Mouse (Mus musculus) MEL (cell line): ENCODE measurements around the gene Myzap. TPM values are rescaled to one million over a fixed set of nuclear protein-coding genes. Genes with fewer than 3 reads are reported as not detected.

Source experiments
- DNase-seq: peaks from one replicate; pipeline ENCODE4 v3.0.0; 2011; ENCODE audit warnings: low read depth, low spot score
- H3K27ac ChIP-seq: 2 replicates; pipeline ENCODE4 v1.5.1; 2012; ENCODE audit warnings: low read depth, mild to moderate bottlenecking, control low read depth, low read length, moderate library complexity; ENCODE audit not compliant: control insufficient read depth
- H3K27me3 ChIP-seq, 2 experiments: fragments of 150-350 bp in 1 of 2; sonication (generic) in 1 of 2; 2 replicates each; pipeline ENCODE4 v1.6.1; 2012; ENCODE audit warnings: low read length in 2 of 2, mild to moderate bottlenecking in 2 of 2, improper control_type of control experiment in 1 of 2, moderate library complexity in 1 of 2; ENCODE audit not compliant: insufficient read depth in 2 of 2, control insufficient read depth in 1 of 2
- H3K36me3 ChIP-seq, 2 experiments: 2 replicates each; pipeline ENCODE4 v1.6.1; 2012 to 2014; ENCODE audit warnings: low read length in 2 of 2, improper control_type of control experiment in 1 of 2, inconsistent platforms in 1 of 2, mild to moderate bottlenecking in 1 of 2; ENCODE audit not compliant: insufficient read depth in 2 of 2, control insufficient read depth in 1 of 2
- H3K4me1 ChIP-seq, 2 experiments: fragments of 150-350 bp in 1 of 2; sonication (generic) in 1 of 2; 2 replicates each; pipeline ENCODE4 v1.6.1; 2012; ENCODE audit warnings: low read length in 2 of 2, improper control_type of control experiment in 1 of 2, mild to moderate bottlenecking in 1 of 2; ENCODE audit not compliant: insufficient read depth in 2 of 2, control insufficient read depth in 1 of 2
- H3K4me3 ChIP-seq, 2 experiments: fragments of 150-350 bp in 1 of 2; sonication (generic) in 1 of 2; 2 replicates each; pipeline ENCODE4 v1.5.1; 2012; ENCODE audit warnings: low read depth in 2 of 2, low read length in 2 of 2, mild to moderate bottlenecking in 2 of 2, moderate library complexity in 2 of 2, control low read depth in 1 of 2, improper control_type of control experiment in 1 of 2; ENCODE audit not compliant: control insufficient read depth in 1 of 2, insufficient read depth in 1 of 2
- H3K79me2 ChIP-seq: 2 replicates; pipeline ENCODE4 v1.6.1; 2012; ENCODE audit warnings: mild to moderate bottlenecking, low read length, moderate library complexity; ENCODE audit not compliant: control insufficient read depth, poor library complexity, insufficient read depth
- H3K9ac ChIP-seq: 2 replicates; pipeline ENCODE4 v1.6.1; 2012; ENCODE audit warnings: low read depth, mild to moderate bottlenecking, control low read depth, low read length, moderate library complexity; ENCODE audit not compliant: control insufficient read depth, poor library complexity, severe bottlenecking
- H3K9me3 ChIP-seq: fragments of 150-350 bp; sonication (generic); replicated peaks from 2 replicates; pipeline ENCODE4 v1.6.1; 2012; ENCODE audit warnings: mild to moderate bottlenecking, low read length, improper control_type of control experiment, moderate library complexity; ENCODE audit not compliant: insufficient read depth
- BHLHE40 ChIP-seq: IDR thresholded peaks from 2 replicates; pipeline ENCODE4 v1.6.1; 2012; ENCODE audit warnings: low read depth, mild to moderate bottlenecking, inconsistent platforms, low read length, improper control_type of control experiment, borderline replicate concordance
- CTCF ChIP-seq, 3 experiments: IDR thresholded peaks in 2 of 3; conservative IDR thresholded peaks in 1 of 3; 2 replicates each; pipeline ENCODE4 v1.5.1; 2011 to 2012; ENCODE audit warnings: low read length in 3 of 3, low read depth in 2 of 3, mild to moderate bottlenecking in 2 of 3, improper control_type of control experiment in 1 of 3, inconsistent platforms in 1 of 3, mixed read lengths in 1 of 3, moderate library complexity in 1 of 3; ENCODE audit not compliant: control insufficient read depth in 1 of 3, insufficient read depth in 1 of 3, poor library complexity in 1 of 3, severe bottlenecking in 1 of 3
- EP300 ChIP-seq, 2 experiments: IDR thresholded peaks; 2 replicates each; pipeline ENCODE4 v1.6.1; 2011; ENCODE audit warnings: improper control_type of control experiment in 2 of 2, low read length in 2 of 2, low read depth in 1 of 2, mild to moderate bottlenecking in 1 of 2
- ETS1 ChIP-seq: IDR thresholded peaks from 2 replicates; pipeline ENCODE4 v1.6.1; 2012; ENCODE audit warnings: low read depth, mild to moderate bottlenecking, inconsistent platforms, low read length, improper control_type of control experiment, moderate library complexity
- GATA1 ChIP-seq: IDR thresholded peaks from 2 replicates; pipeline ENCODE4 v1.6.1; 2011; ENCODE audit warnings: low read depth, low read length, improper control_type of control experiment
- JUND ChIP-seq: IDR thresholded peaks from 2 replicates; pipeline ENCODE4 v1.6.1; 2011; ENCODE audit warnings: low read depth, mild to moderate bottlenecking, improper control_type of control experiment, low read length
- MAFK ChIP-seq: IDR thresholded peaks from 2 replicates; pipeline ENCODE4 v1.6.1; 2011; ENCODE audit warnings: low read depth, mild to moderate bottlenecking, low read length, improper control_type of control experiment, borderline replicate concordance
- MAZ ChIP-seq: IDR thresholded peaks from 2 replicates; pipeline ENCODE4 v1.6.1; 2012; ENCODE audit warnings: low read depth, mild to moderate bottlenecking, inconsistent platforms, low read length, improper control_type of control experiment
- MEF2A ChIP-seq: IDR thresholded peaks from 2 replicates; pipeline ENCODE4 v1.6.1; 2014; ENCODE audit warnings: low read depth, mild to moderate bottlenecking, inconsistent platforms, low read length, improper control_type of control experiment; ENCODE audit not compliant: poor library complexity, insufficient replicate concordance, severe bottlenecking; ENCODE audit errors: extremely low read depth
- MXI1 ChIP-seq: IDR thresholded peaks from 2 replicates; pipeline ENCODE4 v1.6.1; 2011; ENCODE audit warnings: mild to moderate bottlenecking, low read depth, low read length, improper control_type of control experiment
- MYB ChIP-seq: IDR thresholded peaks from 2 replicates; pipeline ENCODE4 v1.6.1; 2011; ENCODE audit warnings: mild to moderate bottlenecking, low read depth, low read length, improper control_type of control experiment
- MYC ChIP-seq: IDR thresholded peaks from 2 replicates; pipeline ENCODE4 v1.6.1; 2011; ENCODE audit warnings: low read depth, mild to moderate bottlenecking, low read length, improper control_type of control experiment, moderate library complexity
- NELFE ChIP-seq: IDR thresholded peaks from 2 replicates; pipeline ENCODE4 v1.6.1; 2011; ENCODE audit warnings: low read depth, low read length, improper control_type of control experiment
- NRF1 ChIP-seq: IDR thresholded peaks from 2 replicates; pipeline ENCODE4 v1.6.1; 2014; ENCODE audit warnings: low read depth, mild to moderate bottlenecking, inconsistent platforms, low read length, improper control_type of control experiment, moderate library complexity; ENCODE audit not compliant: poor library complexity, insufficient read depth, severe bottlenecking
- POLR2A ChIP-seq, 2 experiments: IDR thresholded peaks; 2 replicates each; pipeline ENCODE4 v1.6.1; 2011 to 2012; ENCODE audit warnings: low read length in 2 of 2, mild to moderate bottlenecking in 2 of 2, control low read depth in 1 of 2, improper control_type of control experiment in 1 of 2, low read depth in 1 of 2, moderate library complexity in 1 of 2; ENCODE audit not compliant: control insufficient read depth in 1 of 2, insufficient read depth in 1 of 2, poor library complexity in 1 of 2
- POLR2AphosphoS2 ChIP-seq: IDR thresholded peaks from 2 replicates; pipeline ENCODE4 v1.6.1; 2011; ENCODE audit warnings: low read length, improper control_type of control experiment
- RCOR1 ChIP-seq: IDR thresholded peaks from 2 replicates; pipeline ENCODE4 v1.6.1; 2012; ENCODE audit warnings: low read depth, mild to moderate bottlenecking, inconsistent platforms, low read length, improper control_type of control experiment
- SIN3A ChIP-seq: IDR thresholded peaks from 2 replicates; pipeline ENCODE4 v1.6.1; 2012; ENCODE audit warnings: low read length, improper control_type of control experiment, inconsistent platforms
- TAL1 ChIP-seq: IDR thresholded peaks from 2 replicates; pipeline ENCODE4 v1.6.1; 2012; ENCODE audit warnings: mild to moderate bottlenecking, inconsistent platforms, low read length, moderate library complexity, mixed read lengths
- UBTF ChIP-seq: IDR thresholded peaks from 2 replicates; pipeline ENCODE4 v1.6.1; 2012; ENCODE audit warnings: low read depth, mild to moderate bottlenecking, inconsistent platforms, low read length, improper control_type of control experiment, moderate library complexity, borderline replicate concordance; ENCODE audit not compliant: insufficient read depth
- USF1 ChIP-seq: IDR thresholded peaks from 2 replicates; pipeline ENCODE4 v1.6.1; 2014; ENCODE audit warnings: low read depth, mild to moderate bottlenecking, inconsistent platforms, low read length, improper control_type of control experiment, moderate library complexity
- ZMIZ1 ChIP-seq: IDR thresholded peaks from 2 replicates; pipeline ENCODE4 v1.6.1; 2012; ENCODE audit warnings: low read depth, mild to moderate bottlenecking, inconsistent platforms, low read length, improper control_type of control experiment, moderate library complexity
- ZNF384 ChIP-seq: IDR thresholded peaks from 2 replicates; pipeline ENCODE4 v1.6.1; 2012; ENCODE audit warnings: low read depth, mild to moderate bottlenecking, inconsistent platforms, low read length, improper control_type of control experiment
- polyA plus RNA-seq, 2 experiments: library from polyadenylated mRNA; stranded (reverse) in 1 of 2; unstranded in 1 of 2; fragments of >175 nt in 1 of 2; fragments of >200 nt in 1 of 2; gene quantifications; 2 replicates each; pipeline versions ENCODE4 v1.2.1 to v1.2.4; 2012; ENCODE audit warnings: low replicate concordance in 2 of 2, low read depth in 1 of 2; ENCODE audit not compliant: insufficient read length in 2 of 2, insufficient read depth in 1 of 2, missing spikeins in 1 of 2
- total RNA-seq: library from RNA; depleted of rRNA; stranded (reverse); fragments of 300-350 nt; gene quantifications from 2 replicates; pipeline ENCODE4 v1.2.3, GENCODE M21; 2012

The Myzap gene
- total and polyA plus RNA-seq, 3 experiments: 0.06 TPM; not detected in 2

GRCm38 (mm10) chr9:71638198-71638597 lies 46.0 kb upstream of the Myzap start:
- H3K36me3 ChIP-seq: no peaks in the 10 kb centered on the region
- H3K9ac ChIP-seq: no peak overlapping the region
- TF ChIP-seq EP300 (IDR thresholded peaks at IDR 0.05; ENCODE audit: low read depth in 1 of 2, low read length in 2 of 2) (no peak), MEF2A (no peak), TAL1 (no peak), JUND (no peak), MAZ (no peak), ETS1 (no peak), UBTF (no peak), USF1 (no peak), MXI1 (no peak), MAFK (no peak), GATA1 (no peak), RCOR1 (no peak), POLR2A (IDR thresholded peaks at IDR 0.05; ENCODE audit: control insufficient read depth in 1 of 2, insufficient read depth in 1 of 2, low read depth in 1 of 2, low read length in 2 of 2, poor library complexity in 1 of 2) (no peak)
- H3K79me2 ChIP-seq: no peaks in the 10 kb centered on the region
- peaks cover 2 to 4% of the 10 kb centered on the region in 2 experiments; a peak in 3 of 4 replicates for H3K27me3 ChIP-seq
- no peaks in the 10 kb centered on the region for H3K4me1 ChIP-seq
- H3K9me3 ChIP-seq: no peaks in the 10 kb centered on the region
- DNase-seq: no peak
- H3K4me3 ChIP-seq: no peak overlapping the region
- no peak overlapping the region for H3K27ac ChIP-seq

- Histone ChIP-seq H3K27me3 (peaks cover 3 to 6% of the 10 kb centered on the region in 2 experiments), H3K4me1 (no peaks in the 10 kb centered on the region), H3K9me3 (no peaks in the 10 kb centered on the region), H3K36me3 (no peaks in the 10 kb centered on the region), H3K9ac (no peak overlapping the region), H3K4me3 (no peak overlapping the region), H3K27ac (no peak overlapping the region), H3K79me2 (no peaks in the 10 kb centered on the region)
- TF ChIP-seq ZMIZ1: no peak
- no peak for TF ChIP-seq NRF1
- TF ChIP-seq MYC: no peak
- no peak for TF ChIP-seq CTCF (IDR thresholded peaks at IDR 0.05 in 2 of 3, conservative IDR thresholded peaks at IDR 0.05 in 1 of 3; ENCODE audit: control insufficient read depth in 1 of 3, insufficient read depth in 1 of 3, low read depth in 2 of 3, low read length in 3 of 3, poor library complexity in 1 of 3, severe bottlenecking in 1 of 3)
- TF ChIP-seq SIN3A: no peak
- TF ChIP-seq EP300 (IDR thresholded peaks at IDR 0.05; ENCODE audit: low read depth in 1 of 2, low read length in 2 of 2): no peak
- TF ChIP-seq GATA1: no peak
- TF ChIP-seq ZNF384: no peak
- no peak for TF ChIP-seq POLR2AphosphoS2
- TF ChIP-seq BHLHE40: no peak
- TF ChIP-seq USF1: no peak
- no peak for TF ChIP-seq POLR2A (IDR thresholded peaks at IDR 0.05; ENCODE audit: control insufficient read depth in 1 of 2, insufficient read depth in 1 of 2, low read depth in 1 of 2, low read length in 2 of 2, poor library complexity in 1 of 2)
- TF ChIP-seq MYB: no peak
- TF ChIP-seq NELFE: no peak
- TF ChIP-seq ETS1: no peak
- DNase-seq: no peak
Measured at GRCm38 (mm10) chr9:71636854-71637253, 44.7 kb upstream of the Myzap start.
